Mouse (Mus musculus) erythroblast, embryonic 14.5 days (primary cell): ENCODE results near the gene Atp5s.

Source experiments
- GATA1 ChIP-seq: IDR thresholded peaks from 2 replicates; pipeline ENCODE4 v1.6.1; 2012; ENCODE audit warnings: low read length, inconsistent platforms, mixed read lengths
- TAL1 ChIP-seq: IDR thresholded peaks from 3 replicates; pipeline ENCODE4 v1.6.1; 2012; ENCODE audit warnings: low read length, inconsistent platforms, mixed read lengths

- TF ChIP-seq GATA1 = no peak
- TF ChIP-seq TAL1 = no peak
These were observed 26.4 kb upstream of the Atp5s start for GRCm38 (mm10) chr12:69698352-69698751.
